Mouse (Mus musculus): Measurements from ENCODE around the gene Zfp64. TPM values are rescaled to one million over a fixed set of nuclear protein-coding genes. Genes with fewer than 3 reads are reported as not detected.

The Zfp64 gene
- total and polyA plus RNA-seq, 3 experiments: 20.0 to 37.0 (median 25.1) TPM

- H3K4me1 ChIP-seq (ENCODE audit: control insufficient read depth in 1 of 2, insufficient read depth in 2 of 2): no peaks in the 10 kb centered on the region
- no peak overlapping the region for H3K9ac ChIP-seq (ENCODE audit: insufficient read depth, low read depth)
- no peaks in the 10 kb centered on the region for H3K9me3 ChIP-seq (replicated peaks; ENCODE audit: low read length)
- H3K79me2 ChIP-seq (replicated peaks; ENCODE audit: control insufficient read depth, extremely low read depth, insufficient read depth, poor library complexity, severe bottlenecking): no peaks in the 10 kb centered on the region
- no peak overlapping the region for H3K27ac ChIP-seq (ENCODE audit: insufficient read depth, low read depth)
- dilution Hi-C loops (cut with MboI; ENCODE audit: extremely low pct_ligation_motif_present, extremely low pct_unique_long_range_greater_than_20kb, low sequenced_read_pairs) (no loop called here), in situ Hi-C loops (cut with MboI; ENCODE audit: low pct_ligation_motif_present, low pct_unique_long_range_greater_than_20kb, low sequenced_read_pairs) (no loop called here)
- peaks cover 67 to 87% of the 10 kb centered on the region in 2 experiments for H3K36me3 ChIP-seq (replicated peaks in 1 of 2; ENCODE audit: control insufficient read depth in 1 of 2, insufficient read depth in 1 of 2, low read length in 1 of 2)
- TF ChIP-seq KAT2A (IDR thresholded peaks at IDR 0.05; ENCODE audit: insufficient replicate concordance, low read length): no peak
- TF ChIP-seq GABPA (IDR thresholded peaks at IDR 0.05; ENCODE audit: insufficient replicate concordance, low read depth, low read length): no peak
- no peak for TF ChIP-seq MAZ (IDR thresholded peaks at IDR 0.05; ENCODE audit: low read depth, low read length)
- no peak for TF ChIP-seq ZKSCAN1 (IDR thresholded peaks at IDR 0.05; ENCODE audit: borderline replicate concordance, low read depth, low read length)
- peak in 1 of 2 experiments; percentile 19; a peak in 1 of 4 replicates for TF ChIP-seq CTCF (conservative IDR thresholded peaks at IDR 0.05 in 1 of 2, IDR thresholded peaks at IDR 0.05 in 1 of 2; ENCODE audit: low read depth in 2 of 2, low read length in 2 of 2)
- no peak for TF ChIP-seq E2F4 (IDR thresholded peaks at IDR 0.05; ENCODE audit: insufficient replicate concordance, low read depth, low read length)
- TF ChIP-seq USF1 (IDR thresholded peaks at IDR 0.05; ENCODE audit: low read depth, low read length): no peak
- no peak for TF ChIP-seq SIN3A (IDR thresholded peaks at IDR 0.05; ENCODE audit: low read length)
- no peak overlapping the region for H3K4me3 ChIP-seq (replicated peaks in 1 of 3; ENCODE audit: low read depth in 2 of 3, low read length in 2 of 3, poor library complexity in 1 of 3)
- no peak overlapping the region for H3K4me2 ChIP-seq (ENCODE audit: insufficient read depth, low read depth, poor library complexity, severe bottlenecking)
- no peak for DNase-seq (ENCODE audit: extremely low read depth)
- H3K27me3 ChIP-seq (replicated peaks): no peaks in the 10 kb centered on the region
Observed at GRCm38 (mm10) chr2:168936896-168937295, 18.5 kb downstream of the Zfp64 start.

- no peaks in the 10 kb centered on the region for H3K9me3 ChIP-seq (replicated peaks; ENCODE audit: low read length)
- no peak overlapping the region for H3K9ac ChIP-seq (ENCODE audit: insufficient read depth, low read depth)
- H3K4me1 ChIP-seq (ENCODE audit: control insufficient read depth in 1 of 2, insufficient read depth in 2 of 2): no peaks in the 10 kb centered on the region
- DNase-seq (ENCODE audit: extremely low read depth): no peak
- H3K79me2 ChIP-seq (replicated peaks; ENCODE audit: control insufficient read depth, extremely low read depth, insufficient read depth, poor library complexity, severe bottlenecking): no peaks in the 10 kb centered on the region
- TF ChIP-seq ETS1 (conservative IDR thresholded peaks at IDR 0.05; ENCODE audit: low read depth, low read length) (no peak), USF2 (conservative IDR thresholded peaks at IDR 0.05; ENCODE audit: low read depth, low read length) (no peak), KAT2A (IDR thresholded peaks at IDR 0.05; ENCODE audit: insufficient replicate concordance, low read length) (no peak), CHD2 (IDR thresholded peaks at IDR 0.05; ENCODE audit: low read length) (no peak), SMC3 (IDR thresholded peaks at IDR 0.05; ENCODE audit: low read depth, low read length) (no peak), JUND (conservative IDR thresholded peaks at IDR 0.05; ENCODE audit: low read depth, low read length) (no peak), MAFK (IDR thresholded peaks at IDR 0.05; ENCODE audit: insufficient replicate concordance, low read length) (no peak), EP300 (IDR thresholded peaks at IDR 0.05; ENCODE audit: low read length) (no peak), MAX (IDR thresholded peaks at IDR 0.05; ENCODE audit: low read length) (no peak), MXI1 (IDR thresholded peaks at IDR 0.05; ENCODE audit: low read depth, low read length) (no peak), MAZ (IDR thresholded peaks at IDR 0.05; ENCODE audit: low read depth, low read length) (no peak), MEF2A (IDR thresholded peaks at IDR 0.05; ENCODE audit: borderline replicate concordance, low read depth, low read length) (no peak), MYC (IDR thresholded peaks at IDR 0.05; ENCODE audit: low read depth, low read length) (no peak)
- H3K4me3 ChIP-seq (replicated peaks in 1 of 3; ENCODE audit: low read depth in 2 of 3, low read length in 2 of 3, poor library complexity in 1 of 3): no peak overlapping the region
- H3K27me3 ChIP-seq (replicated peaks): no peaks in the 10 kb centered on the region
- dilution Hi-C loops (cut with MboI; ENCODE audit: extremely low pct_ligation_motif_present, extremely low pct_unique_long_range_greater_than_20kb, low sequenced_read_pairs) (no loop called here), in situ Hi-C loops (cut with MboI; ENCODE audit: low pct_ligation_motif_present, low pct_unique_long_range_greater_than_20kb, low sequenced_read_pairs) (no loop called here)
- no peak overlapping the region for H3K27ac ChIP-seq (ENCODE audit: insufficient read depth, low read depth)
- H3K4me2 ChIP-seq (ENCODE audit: insufficient read depth, low read depth, poor library complexity, severe bottlenecking): no peak overlapping the region
- H3K36me3 ChIP-seq (replicated peaks in 1 of 2; ENCODE audit: control insufficient read depth in 1 of 2, insufficient read depth in 1 of 2, low read length in 1 of 2): peaks cover 71 to 92% of the 10 kb centered on the region in 2 experiments
Observed at GRCm38 (mm10) chr2:168935165-168935564, 20.2 kb downstream of the Zfp64 start.

All from CH12.LX (cell line).